Mouse (Mus musculus) erythroblast, embryonic 14.5 days (primary cell): Measurements from ENCODE around the gene Acly.

ENCODE experiments used
- GATA1 ChIP-seq: IDR thresholded peaks from 2 replicates; pipeline ENCODE4 v1.6.1; 2012; ENCODE audit warnings: low read length, inconsistent platforms, mixed read lengths
- TAL1 ChIP-seq: IDR thresholded peaks from 3 replicates; pipeline ENCODE4 v1.6.1; 2012; ENCODE audit warnings: low read length, inconsistent platforms, mixed read lengths

GRCm38 (mm10) chr11:100430052-100430451 is 97.7 kb downstream of the Acly start:
- no peak for TF ChIP-seq GATA1
- TF ChIP-seq TAL1, result no peak
